Mouse (Mus musculus): ENCODE measurements around the gene Ctbp1. TPM values are rescaled to one million over a fixed set of nuclear protein-coding genes. Genes with fewer than 3 reads are reported as not detected.

Ctbp1 gene
- polyA plus RNA-seq, 1 experiment from 2014 or later = 206 TPM

GRCm38 (mm10) chr5:33206328-33206727 is 68.5 kb downstream of the Ctbp1 start:
- 38% methylated on average over 7 of the region's 7 CpGs for WGBS (ENCODE audit: insufficient replicate concordance)
- H3K36me3 ChIP-seq (replicated peaks) = no peaks in the 10 kb centered on the region
- H3K4me1 ChIP-seq (replicated peaks) = peaks cover 42% of the 10 kb centered on the region
- H3K27me3 ChIP-seq = no peaks in the 10 kb centered on the region
- no peak overlapping the region for H3K4me3 ChIP-seq (replicated peaks)
- no peak overlapping the region for H3K9ac ChIP-seq
- no peaks in the 10 kb centered on the region for H3K9me3 ChIP-seq (replicated peaks)
- H3K4me2 ChIP-seq = no peak overlapping the region
- no peak for ATAC-seq (ENCODE audit: insufficient read depth)
- H3K27ac ChIP-seq (replicated peaks) = no peak overlapping the region

GRCm38 (mm10) chr5:33204284-33204683 is 70.5 kb downstream of the Ctbp1 start:
- Histone ChIP-seq H3K4me2 (peak overlapping the region; percentile 61), H3K4me3 (replicated peaks) (no peak overlapping the region), H3K27ac (replicated peaks) (no peak overlapping the region), H3K9ac (no peak overlapping the region), H3K4me1 (replicated peaks) (peaks cover 42% of the 10 kb centered on the region), H3K9me3 (replicated peaks) (no peaks in the 10 kb centered on the region), H3K36me3 (replicated peaks) (no peaks in the 10 kb centered on the region), H3K27me3 (no peaks in the 10 kb centered on the region)
- WGBS (ENCODE audit: insufficient replicate concordance) = 61% methylated on average over 7 of the region's 7 CpGs
- no peak for ATAC-seq (ENCODE audit: insufficient read depth)

- no peak overlapping the region for H3K9ac ChIP-seq
- peak overlapping the region; percentile 20 for H3K4me3 ChIP-seq (replicated peaks)
These were observed 71.0 kb downstream of the Ctbp1 start for GRCm38 (mm10) chr5:33203691-33204242.

GRCm38 (mm10) chr5:33203171-33203565 is 71.6 kb downstream of the Ctbp1 start:
- no peaks in the 10 kb centered on the region for H3K36me3 ChIP-seq (replicated peaks)
- no peak overlapping the region for H3K9ac ChIP-seq
- H3K27ac ChIP-seq (replicated peaks) = no peak overlapping the region
- no peaks in the 10 kb centered on the region for H3K9me3 ChIP-seq (replicated peaks)
- no peak overlapping the region for H3K4me3 ChIP-seq (replicated peaks)
- H3K27me3 ChIP-seq = no peaks in the 10 kb centered on the region; the same call in 1 of the 2 replicates
- H3K4me2 ChIP-seq = no peak overlapping the region
- ATAC-seq (ENCODE audit: insufficient read depth) = no peak
- peaks cover 38% of the 10 kb centered on the region for H3K4me1 ChIP-seq (replicated peaks)
- WGBS (ENCODE audit: insufficient replicate concordance) = 62% methylated on average over 6 of the region's 6 CpGs

More at GRCm38 (mm10) chr5:33203691-33204242, 71.0 kb downstream of the Ctbp1 start:
- whole genome bisulfite sequencing (ENCODE audit: insufficient replicate concordance) = 7% methylated on average over 9 of the region's 9 CpGs
- Histone ChIP-seq H3K27me3 (no peaks in the 10 kb centered on the region), H3K36me3 (replicated peaks) (no peaks in the 10 kb centered on the region), H3K4me1 (replicated peaks) (peaks cover 41% of the 10 kb centered on the region), H3K9me3 (replicated peaks) (no peaks in the 10 kb centered on the region), H3K27ac (replicated peaks) (no peak overlapping the region), H3K4me2 (peak overlapping the region; percentile 61)
- peak; percentile 61 for ATAC-seq (ENCODE audit: insufficient read depth)

- Histone ChIP-seq H3K9ac (no peak overlapping the region), H3K27ac (replicated peaks) (no peak overlapping the region), H3K27me3 (no peaks in the 10 kb centered on the region; the same call in 1 of the 2 replicates), H3K4me1 (replicated peaks) (peaks cover 38% of the 10 kb centered on the region), H3K36me3 (replicated peaks) (no peaks in the 10 kb centered on the region), H3K9me3 (replicated peaks) (no peaks in the 10 kb centered on the region), H3K4me2 (no peak overlapping the region), H3K4me3 (replicated peaks) (no peak overlapping the region)
- no peak for ATAC-seq (ENCODE audit: insufficient read depth)
- 53% methylated on average over 13 of the region's 13 CpGs for WGBS (ENCODE audit: insufficient replicate concordance)
These were observed 72.2 kb downstream of the Ctbp1 start for GRCm38 (mm10) chr5:33202516-33203170.

GRCm38 (mm10) chr5:33201697-33202096 is 73.1 kb downstream of the Ctbp1 start:
- H3K4me2 ChIP-seq = no peak overlapping the region
- H3K27ac ChIP-seq (replicated peaks) = no peak overlapping the region
- H3K36me3 ChIP-seq (replicated peaks) = no peaks in the 10 kb centered on the region
- H3K9me3 ChIP-seq (replicated peaks) = no peaks in the 10 kb centered on the region
- ATAC-seq (ENCODE audit: insufficient read depth) = no peak
- H3K4me1 ChIP-seq (replicated peaks) = peaks cover 30% of the 10 kb centered on the region
- no peaks in the 10 kb centered on the region; the same call in 1 of the 2 replicates for H3K27me3 ChIP-seq
- H3K4me3 ChIP-seq (replicated peaks) = no peak overlapping the region
- no peak overlapping the region for H3K9ac ChIP-seq
- 52% methylated on average over 13 of the region's 13 CpGs for WGBS (ENCODE audit: insufficient replicate concordance)

GRCm38 (mm10) chr5:33200071-33200470 is 74.7 kb downstream of the Ctbp1 start:
- Histone ChIP-seq H3K9ac (no peak overlapping the region), H3K36me3 (replicated peaks) (no peaks in the 10 kb centered on the region), H3K4me2 (no peak overlapping the region), H3K4me1 (replicated peaks) (peaks cover 20% of the 10 kb centered on the region), H3K27me3 (no peaks in the 10 kb centered on the region; the same call in none of the 2 replicates), H3K27ac (replicated peaks) (no peak overlapping the region), H3K4me3 (replicated peaks) (no peak overlapping the region), H3K9me3 (replicated peaks) (no peaks in the 10 kb centered on the region)
- WGBS (ENCODE audit: insufficient replicate concordance) = 35% methylated on average over 1 of the region's 1 CpGs
- ATAC-seq (ENCODE audit: insufficient read depth) = no peak

Other genes starting within 250 kb of the Ctbp1 start
- gene Slc5a1, start 170.8 kb downstream of the Ctbp1 start, polyA plus RNA-seq (2015; fragmentation: Nextera tagmentation; extraction: Ambion mirVana) = 0.06 and 0.08 TPM in 2 replicates
- gene Spon2, start 56.5 kb downstream of the Ctbp1 start, polyA plus RNA-seq (2015; fragmentation: Nextera tagmentation; extraction: Ambion mirVana) = 19.5 and 22.9 TPM in 2 replicates
- 48.0 and 48.5 TPM in 2 replicates for gene Maea, start 60.5 kb upstream of the Ctbp1 start, polyA plus RNA-seq (2015; fragmentation: Nextera tagmentation; extraction: Ambion mirVana)
- gene Uvssa, start 103.6 kb upstream of the Ctbp1 start, polyA plus RNA-seq (2015; fragmentation: Nextera tagmentation; extraction: Ambion mirVana) = 2.5 and 2.8 TPM in 2 replicates
- not detected in 2 replicates for gene Nkx1-1, start 159.0 kb upstream of the Ctbp1 start, polyA plus RNA-seq (2015; fragmentation: Nextera tagmentation; extraction: Ambion mirVana)